Mouse (Mus musculus): Measurements from ENCODE around the gene Wdr18.

The Wdr18 gene

GRCm38 (mm10) chr10:79994397-79995115, 34.6 kb downstream of the Wdr18 start:
- DNase-seq (ENCODE audit: extremely low spot score, low read depth, low spot score), result no peak

DNA sequence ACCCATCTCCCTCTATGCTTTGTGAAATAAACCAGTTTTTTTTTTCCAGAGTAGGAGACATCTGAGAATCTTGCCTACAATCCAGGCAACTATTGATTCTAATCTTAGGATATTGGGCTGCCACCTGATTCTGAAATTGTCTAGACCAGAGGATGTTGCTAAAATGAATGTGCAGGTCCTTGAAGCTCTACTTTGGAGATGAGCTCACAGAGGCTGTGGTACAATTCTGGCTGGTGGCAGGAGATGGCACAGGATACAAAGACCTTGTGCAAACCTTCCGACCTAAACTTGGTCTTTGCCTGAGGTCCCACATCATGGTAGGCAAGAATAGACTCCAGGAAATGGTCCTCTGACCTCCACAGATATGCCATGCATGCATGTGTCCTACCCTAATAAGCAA, 35.7 kb downstream of the Wdr18 start:
- DNase-seq (ENCODE audit: extremely low spot score, low read depth, low spot score), result no peak

DNA sequence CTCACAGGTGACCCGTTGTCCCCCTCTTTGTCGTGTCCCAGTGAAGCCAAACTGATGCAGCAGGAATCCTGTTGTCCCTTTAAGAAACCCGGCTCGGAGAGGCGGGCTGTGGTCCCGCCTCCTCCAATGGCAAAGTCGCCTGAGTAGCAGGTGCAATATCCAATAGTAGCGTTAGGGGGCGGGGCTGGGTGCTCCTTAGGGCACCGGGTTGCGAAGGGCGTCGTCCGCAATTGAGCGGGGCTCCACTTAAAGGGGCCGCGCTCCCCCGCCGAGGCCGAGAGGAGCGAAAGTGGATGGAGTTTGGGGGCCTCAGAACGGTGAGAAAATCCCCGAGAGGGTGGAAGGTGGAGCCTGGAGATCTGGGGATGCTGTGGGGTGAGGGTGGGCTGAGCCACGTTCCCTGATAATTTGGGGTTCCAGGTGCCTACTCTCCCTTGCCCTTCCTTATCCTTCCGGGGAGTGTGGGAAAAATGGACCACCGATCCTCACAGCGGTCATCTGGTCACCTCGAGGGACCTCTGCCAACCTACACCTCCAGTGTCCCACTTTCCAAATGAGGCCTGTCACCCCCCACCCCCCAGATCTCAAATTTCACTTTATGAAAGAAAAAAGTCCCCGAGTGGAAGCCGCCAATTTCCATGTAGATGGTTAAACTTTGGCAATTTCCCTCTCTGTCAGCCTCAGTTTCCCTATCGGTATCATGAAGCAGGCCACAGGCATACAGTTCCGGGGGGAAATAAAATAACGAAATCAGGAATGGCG, 36.5 kb downstream of the Wdr18 start, which contains the start of gene Abca7:
TSS of gene Abca7 (plus strand) at position 223 of the 762 bp plus-strand sequence.
- DNase-seq (ENCODE audit: extremely low spot score, low read depth, low spot score), result no peak

- DNase-seq (ENCODE audit: extremely low spot score, low read depth, low spot score), result no peak
Measured at GRCm38 (mm10) chr10:79997034-79997760, 37.2 kb downstream of the Wdr18 start.

DNA sequence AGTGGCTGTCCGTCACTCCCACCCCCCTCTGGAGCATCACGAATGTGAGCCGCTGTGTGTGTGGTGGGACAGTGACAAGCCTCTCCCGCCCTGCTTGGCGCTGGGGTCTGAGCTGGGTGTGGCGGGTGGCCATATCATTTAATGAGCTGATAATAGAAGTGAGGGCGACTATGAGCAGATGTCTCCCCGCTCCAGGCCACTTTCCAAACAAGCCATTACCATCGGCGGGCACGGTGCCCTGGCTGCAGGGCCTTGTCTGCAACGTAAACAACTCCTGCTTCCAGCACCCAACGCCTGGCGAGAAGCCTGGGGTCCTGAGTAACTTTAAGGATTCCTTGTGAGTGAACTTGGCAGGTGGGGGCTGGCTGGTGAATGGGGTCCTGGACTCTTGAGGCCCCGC, 37.9 kb downstream of the Wdr18 start:
- no peak for DNase-seq (ENCODE audit: extremely low spot score, low read depth, low spot score)

GRCm38 (mm10) chr10:80001945-80002344, 42.0 kb downstream of the Wdr18 start:
- no peak for DNase-seq (ENCODE audit: extremely low spot score, low read depth, low spot score)

DNA sequence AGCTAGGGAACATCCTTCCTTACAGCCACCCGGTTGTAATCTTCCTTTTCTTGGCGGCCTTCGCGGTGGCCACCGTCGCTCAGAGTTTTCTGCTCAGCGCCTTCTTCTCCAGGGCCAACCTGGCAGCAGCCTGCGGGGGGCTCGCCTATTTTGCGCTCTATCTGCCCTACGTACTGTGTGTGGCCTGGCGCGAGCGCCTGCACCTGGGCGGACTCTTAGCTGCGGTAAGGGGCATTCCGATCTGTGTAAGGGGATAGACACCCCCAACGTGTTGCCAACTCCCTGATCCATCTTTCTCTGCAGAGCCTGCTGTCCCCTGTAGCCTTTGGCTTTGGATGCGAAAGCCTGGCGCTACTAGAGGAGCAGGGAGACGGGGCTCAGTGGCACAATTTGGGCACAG, 42.9 kb downstream of the Wdr18 start:
- DNase-seq (ENCODE audit: extremely low spot score, low read depth, low spot score), result no peak

- no peak for DNase-seq (ENCODE audit: extremely low spot score, low read depth, low spot score)
Measured at GRCm38 (mm10) chr10:80003374-80004232, 43.7 kb downstream of the Wdr18 start.

GRCm38 (mm10) chr10:80004233-80004705, 44.3 kb downstream of the Wdr18 start:
- no peak for DNase-seq (ENCODE audit: extremely low spot score, low read depth, low spot score)

GRCm38 (mm10) chr10:80011740-80012139, 51.8 kb downstream of the Wdr18 start:
- DNase-seq (ENCODE audit: extremely low spot score, low read depth, low spot score), result no peak

- no peak for DNase-seq (ENCODE audit: extremely low spot score, low read depth, low spot score)
Measured at GRCm38 (mm10) chr10:80013609-80014008, 53.7 kb downstream of the Wdr18 start.

GRCm38 (mm10) chr10:80014484-80015290, 54.7 kb downstream of the Wdr18 start:
- no peak for DNase-seq (ENCODE audit: extremely low spot score, low read depth, low spot score)

DNA sequence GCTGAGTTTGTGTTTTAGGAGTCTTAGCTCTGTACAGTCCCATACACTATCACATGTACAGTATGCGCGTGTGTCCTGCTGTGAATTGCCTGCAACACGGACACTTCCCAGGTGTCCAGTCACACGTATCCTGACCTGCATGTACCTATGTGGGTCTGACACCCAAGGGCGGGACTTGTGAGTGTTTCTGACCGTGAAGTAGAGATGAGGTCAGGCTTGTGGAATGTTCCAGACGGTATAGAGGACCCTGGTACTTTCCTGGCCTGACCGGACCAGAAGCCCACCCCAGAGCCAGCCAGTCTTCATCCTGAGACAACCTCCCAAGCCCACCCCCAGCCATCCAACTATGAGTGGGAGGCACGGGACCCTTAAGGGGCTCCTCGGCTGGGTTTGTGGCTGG, 55.6 kb downstream of the Wdr18 start:
- DNase-seq (ENCODE audit: extremely low spot score, low read depth, low spot score), result no peak

GRCm38 (mm10) chr10:80016511-80016910, 56.6 kb downstream of the Wdr18 start, which contains the start of gene Arhgap45:
Gene Arhgap45 (plus strand): TSS chr10:80016653.
- DNase-seq (ENCODE audit: extremely low spot score, low read depth, low spot score), result no peak

GRCm38 (mm10) chr10:80016931-80017330, 57.0 kb downstream of the Wdr18 start:
- no peak for DNase-seq (ENCODE audit: extremely low spot score, low read depth, low spot score)

GRCm38 (mm10) chr10:80017361-80017760, 57.4 kb downstream of the Wdr18 start:
- no peak for DNase-seq (ENCODE audit: extremely low spot score, low read depth, low spot score)

- DNase-seq (ENCODE audit: extremely low spot score, low read depth, low spot score), result no peak
Measured at GRCm38 (mm10) chr10:80017771-80018170, 57.8 kb downstream of the Wdr18 start.

GRCm38 (mm10) chr10:80018739-80019297, 58.9 kb downstream of the Wdr18 start:
- DNase-seq (ENCODE audit: extremely low spot score, low read depth, low spot score), result no peak

DNA sequence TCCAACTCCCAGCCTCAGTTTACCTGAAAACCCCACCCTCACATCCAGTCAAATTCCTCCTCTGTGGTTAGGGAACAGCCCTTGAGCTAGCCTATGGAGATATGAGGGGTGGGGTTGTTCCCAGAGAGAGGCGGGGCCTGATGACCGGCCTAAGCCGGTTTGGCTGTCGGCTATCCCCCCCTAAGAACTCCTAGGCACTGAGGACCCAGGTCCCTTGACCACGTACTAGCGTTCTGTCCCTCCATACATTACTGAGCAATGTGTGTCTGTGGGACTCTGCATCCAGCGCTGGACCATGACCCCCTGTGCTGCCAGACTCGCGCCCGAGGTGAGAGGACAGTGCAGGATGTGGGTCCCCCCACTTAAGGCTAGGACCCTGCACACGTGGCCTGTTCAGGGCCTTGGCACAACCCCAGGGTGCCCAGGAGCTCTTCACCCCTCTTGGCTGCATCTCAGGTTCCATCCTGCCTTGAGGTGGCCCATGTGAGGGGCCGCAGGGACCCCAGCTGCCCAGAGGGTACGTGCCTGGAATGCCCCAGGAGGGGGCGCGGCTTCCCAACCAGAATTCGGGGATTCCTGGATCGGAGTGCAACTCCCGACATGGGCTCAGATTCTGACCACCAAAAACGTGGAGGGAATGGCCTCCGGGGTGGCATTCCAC, 59.6 kb downstream of the Wdr18 start:
- DNase-seq (ENCODE audit: extremely low spot score, low read depth, low spot score), result no peak

All from hindlimb bud, embryonic 11.5 days (tissue).